Mouse (Mus musculus) MEL (cell line): ENCODE results near the gene Fkbp2. TPM values are rescaled to one million over a fixed set of nuclear protein-coding genes. Genes with fewer than 3 reads are reported as not detected.

Source experiments
- DNase-seq: peaks from one replicate; pipeline ENCODE4 v3.0.0; 2011; ENCODE audit warnings: low read depth, low spot score
- H3K27ac ChIP-seq: 2 replicates; pipeline ENCODE4 v1.5.1; 2012; ENCODE audit warnings: low read depth, mild to moderate bottlenecking, control low read depth, low read length, moderate library complexity; ENCODE audit not compliant: control insufficient read depth
- H3K27me3 ChIP-seq, 2 experiments: fragments of 150-350 bp in 1 of 2; sonication (generic) in 1 of 2; 2 replicates each; pipeline ENCODE4 v1.6.1; 2012; ENCODE audit warnings: low read length in 2 of 2, mild to moderate bottlenecking in 2 of 2, improper control_type of control experiment in 1 of 2, moderate library complexity in 1 of 2; ENCODE audit not compliant: insufficient read depth in 2 of 2, control insufficient read depth in 1 of 2
- H3K36me3 ChIP-seq, 2 experiments: 2 replicates each; pipeline ENCODE4 v1.6.1; 2012 to 2014; ENCODE audit warnings: low read length in 2 of 2, improper control_type of control experiment in 1 of 2, inconsistent platforms in 1 of 2, mild to moderate bottlenecking in 1 of 2; ENCODE audit not compliant: insufficient read depth in 2 of 2, control insufficient read depth in 1 of 2
- H3K4me1 ChIP-seq, 2 experiments: fragments of 150-350 bp in 1 of 2; sonication (generic) in 1 of 2; 2 replicates each; pipeline ENCODE4 v1.6.1; 2012; ENCODE audit warnings: low read length in 2 of 2, improper control_type of control experiment in 1 of 2, mild to moderate bottlenecking in 1 of 2; ENCODE audit not compliant: insufficient read depth in 2 of 2, control insufficient read depth in 1 of 2
- H3K4me3 ChIP-seq, 2 experiments: fragments of 150-350 bp in 1 of 2; sonication (generic) in 1 of 2; 2 replicates each; pipeline ENCODE4 v1.5.1; 2012; ENCODE audit warnings: low read depth in 2 of 2, low read length in 2 of 2, mild to moderate bottlenecking in 2 of 2, moderate library complexity in 2 of 2, control low read depth in 1 of 2, improper control_type of control experiment in 1 of 2; ENCODE audit not compliant: control insufficient read depth in 1 of 2, insufficient read depth in 1 of 2
- H3K79me2 ChIP-seq: 2 replicates; pipeline ENCODE4 v1.6.1; 2012; ENCODE audit warnings: mild to moderate bottlenecking, low read length, moderate library complexity; ENCODE audit not compliant: control insufficient read depth, poor library complexity, insufficient read depth
- H3K9ac ChIP-seq: 2 replicates; pipeline ENCODE4 v1.6.1; 2012; ENCODE audit warnings: low read depth, mild to moderate bottlenecking, control low read depth, low read length, moderate library complexity; ENCODE audit not compliant: control insufficient read depth, poor library complexity, severe bottlenecking
- H3K9me3 ChIP-seq: fragments of 150-350 bp; sonication (generic); replicated peaks from 2 replicates; pipeline ENCODE4 v1.6.1; 2012; ENCODE audit warnings: mild to moderate bottlenecking, low read length, improper control_type of control experiment, moderate library complexity; ENCODE audit not compliant: insufficient read depth
- CTCF ChIP-seq, 3 experiments: IDR thresholded peaks in 2 of 3; conservative IDR thresholded peaks in 1 of 3; 2 replicates each; pipeline ENCODE4 v1.5.1; 2011 to 2012; ENCODE audit warnings: low read length in 3 of 3, low read depth in 2 of 3, mild to moderate bottlenecking in 2 of 3, improper control_type of control experiment in 1 of 3, inconsistent platforms in 1 of 3, mixed read lengths in 1 of 3, moderate library complexity in 1 of 3; ENCODE audit not compliant: control insufficient read depth in 1 of 3, insufficient read depth in 1 of 3, poor library complexity in 1 of 3, severe bottlenecking in 1 of 3
- ELF1 ChIP-seq: IDR thresholded peaks from 2 replicates; pipeline ENCODE4 v1.6.1; 2014; ENCODE audit warnings: low read depth, mild to moderate bottlenecking, inconsistent platforms, low read length, improper control_type of control experiment, moderate library complexity
- EP300 ChIP-seq, 2 experiments: IDR thresholded peaks; 2 replicates each; pipeline ENCODE4 v1.6.1; 2011; ENCODE audit warnings: improper control_type of control experiment in 2 of 2, low read length in 2 of 2, low read depth in 1 of 2, mild to moderate bottlenecking in 1 of 2
- GABPA ChIP-seq: IDR thresholded peaks from 2 replicates; pipeline ENCODE4 v1.6.1; 2012; ENCODE audit warnings: low read depth, mild to moderate bottlenecking, inconsistent platforms, low read length, improper control_type of control experiment, moderate library complexity
- HCFC1 ChIP-seq: IDR thresholded peaks from 2 replicates; pipeline ENCODE4 v1.6.1; 2012; ENCODE audit warnings: low read depth, mild to moderate bottlenecking, inconsistent platforms, low read length, improper control_type of control experiment, moderate library complexity
- JUND ChIP-seq: IDR thresholded peaks from 2 replicates; pipeline ENCODE4 v1.6.1; 2011; ENCODE audit warnings: low read depth, mild to moderate bottlenecking, improper control_type of control experiment, low read length
- MAFK ChIP-seq: IDR thresholded peaks from 2 replicates; pipeline ENCODE4 v1.6.1; 2011; ENCODE audit warnings: low read depth, mild to moderate bottlenecking, low read length, improper control_type of control experiment, borderline replicate concordance
- MAX ChIP-seq: IDR thresholded peaks from 2 replicates; pipeline ENCODE4 v1.6.1; 2011; ENCODE audit warnings: low read length, improper control_type of control experiment
- MYB ChIP-seq: IDR thresholded peaks from 2 replicates; pipeline ENCODE4 v1.6.1; 2011; ENCODE audit warnings: mild to moderate bottlenecking, low read depth, low read length, improper control_type of control experiment
- MYC ChIP-seq: IDR thresholded peaks from 2 replicates; pipeline ENCODE4 v1.6.1; 2011; ENCODE audit warnings: low read depth, mild to moderate bottlenecking, low read length, improper control_type of control experiment, moderate library complexity
- NELFE ChIP-seq: IDR thresholded peaks from 2 replicates; pipeline ENCODE4 v1.6.1; 2011; ENCODE audit warnings: low read depth, low read length, improper control_type of control experiment
- NRF1 ChIP-seq: IDR thresholded peaks from 2 replicates; pipeline ENCODE4 v1.6.1; 2014; ENCODE audit warnings: low read depth, mild to moderate bottlenecking, inconsistent platforms, low read length, improper control_type of control experiment, moderate library complexity; ENCODE audit not compliant: poor library complexity, insufficient read depth, severe bottlenecking
- POLR2A ChIP-seq, 2 experiments: IDR thresholded peaks; 2 replicates each; pipeline ENCODE4 v1.6.1; 2011 to 2012; ENCODE audit warnings: low read length in 2 of 2, mild to moderate bottlenecking in 2 of 2, control low read depth in 1 of 2, improper control_type of control experiment in 1 of 2, low read depth in 1 of 2, moderate library complexity in 1 of 2; ENCODE audit not compliant: control insufficient read depth in 1 of 2, insufficient read depth in 1 of 2, poor library complexity in 1 of 2
- POLR2AphosphoS5 ChIP-seq: IDR thresholded peaks from 2 replicates; pipeline ENCODE4 v1.6.1; 2012; ENCODE audit warnings: low read depth, borderline replicate concordance, mild to moderate bottlenecking, inconsistent platforms, low read length, moderate library complexity, mixed read lengths
- RAD21 ChIP-seq: IDR thresholded peaks from 2 replicates; pipeline ENCODE4 v1.6.1; 2011; ENCODE audit warnings: mild to moderate bottlenecking, low read depth, low read length, improper control_type of control experiment
- SMC3 ChIP-seq: IDR thresholded peaks from 2 replicates; pipeline ENCODE4 v1.6.1; 2011; ENCODE audit warnings: low read depth, low read length, improper control_type of control experiment
- TAL1 ChIP-seq: IDR thresholded peaks from 2 replicates; pipeline ENCODE4 v1.6.1; 2012; ENCODE audit warnings: mild to moderate bottlenecking, inconsistent platforms, low read length, moderate library complexity, mixed read lengths
- TBP ChIP-seq: IDR thresholded peaks from 2 replicates; pipeline ENCODE4 v1.8.0; 2011; ENCODE audit warnings: low read depth, low read length, improper control_type of control experiment
- UBTF ChIP-seq: IDR thresholded peaks from 2 replicates; pipeline ENCODE4 v1.6.1; 2012; ENCODE audit warnings: low read depth, mild to moderate bottlenecking, inconsistent platforms, low read length, improper control_type of control experiment, moderate library complexity, borderline replicate concordance; ENCODE audit not compliant: insufficient read depth
- USF2 ChIP-seq, 2 experiments: IDR thresholded peaks; 2 replicates each; pipeline ENCODE4 v1.6.1; 2011 to 2012; ENCODE audit warnings: improper control_type of control experiment in 2 of 2, low read length in 2 of 2, borderline replicate concordance in 1 of 2, inconsistent platforms in 1 of 2, low read depth in 1 of 2, mild to moderate bottlenecking in 1 of 2; ENCODE audit not compliant: insufficient read depth in 1 of 2
- ZC3H11A ChIP-seq: IDR thresholded peaks from 2 replicates; pipeline ENCODE4 v1.6.1; 2012; ENCODE audit warnings: low read depth, mild to moderate bottlenecking, inconsistent platforms, low read length, improper control_type of control experiment
- ZKSCAN1 ChIP-seq: IDR thresholded peaks from 2 replicates; pipeline ENCODE4 v1.6.1; 2012; ENCODE audit warnings: low read depth, mild to moderate bottlenecking, inconsistent platforms, low read length, improper control_type of control experiment, moderate library complexity
- ZNF384 ChIP-seq: IDR thresholded peaks from 2 replicates; pipeline ENCODE4 v1.6.1; 2012; ENCODE audit warnings: low read depth, mild to moderate bottlenecking, inconsistent platforms, low read length, improper control_type of control experiment
- polyA plus RNA-seq, 2 experiments: library from polyadenylated mRNA; stranded (reverse) in 1 of 2; unstranded in 1 of 2; fragments of >175 nt in 1 of 2; fragments of >200 nt in 1 of 2; gene quantifications; 2 replicates each; pipeline versions ENCODE4 v1.2.1 to v1.2.4; 2012; ENCODE audit warnings: low replicate concordance in 2 of 2, low read depth in 1 of 2; ENCODE audit not compliant: insufficient read length in 2 of 2, insufficient read depth in 1 of 2, missing spikeins in 1 of 2
- total RNA-seq: library from RNA; depleted of rRNA; stranded (reverse); fragments of 300-350 nt; gene quantifications from 2 replicates; pipeline ENCODE4 v1.2.3, GENCODE M21; 2012

Gene Fkbp2
- total and polyA plus RNA-seq, 3 experiments: 53.9 to 167 TPM; not detected in 1

GRCm38 (mm10) chr19:6995255-6995991 is 15.1 kb upstream of the Fkbp2 start (continued):
- no peak for TF ChIP-seq RAD21
- TF ChIP-seq ZKSCAN1: no peak

GRCm38 (mm10) chr19:6994489-6994888 is 14.2 kb upstream of the Fkbp2 start:
- H3K9me3 ChIP-seq: no peaks in the 10 kb centered on the region
- peaks cover 4% of the 10 kb centered on the region; the same call in 1 of the 2 replicates for H3K79me2 ChIP-seq
- H3K4me1 ChIP-seq: peaks cover 2 to 22% of the 10 kb centered on the region in 2 experiments; a peak in 3 of 4 replicates
- DNase-seq: no peak
- H3K27ac ChIP-seq: no peak overlapping the region
- no peak for TF ChIP-seq MAX
- no peak for TF ChIP-seq UBTF
- no peak for TF ChIP-seq JUND
- no peak for TF ChIP-seq ELF1
- TF ChIP-seq MYC: no peak
- no peak for TF ChIP-seq USF2 (IDR thresholded peaks at IDR 0.05; ENCODE audit: borderline replicate concordance in 1 of 2, insufficient read depth in 1 of 2, low read depth in 1 of 2, low read length in 2 of 2)
- no peak for TF ChIP-seq ZNF384
- TF ChIP-seq HCFC1: no peak
- no peak for TF ChIP-seq ZC3H11A
- TF ChIP-seq MAFK: no peak
- TF ChIP-seq GABPA: no peak
- H3K36me3 ChIP-seq: 0 out of 4 replicates have a peak, but pooled peaks cover 0 to 2% of the 10 kb centered on the region in 2 experiments
- peak overlapping the region in 1 of 2 experiments; percentile 63; a peak in 1 of 4 replicates for H3K4me3 ChIP-seq
- H3K9ac ChIP-seq: peak overlapping the region; percentile 69
- H3K27me3 ChIP-seq: no peaks in the 10 kb centered on the region

- no peak for DNase-seq
Observed at GRCm38 (mm10) chr19:6994002-6994401, 13.7 kb upstream of the Fkbp2 start.

More at GRCm38 (mm10) chr19:6994002-6994401, 13.7 kb upstream of the Fkbp2 start:
- Histone ChIP-seq H3K79me2 (peaks cover 4% of the 10 kb centered on the region; the same call in 1 of the 2 replicates), H3K27me3 (no peaks in the 10 kb centered on the region)
- no peak for TF ChIP-seq NELFE
- no peak for TF ChIP-seq SMC3
- no peak for TF ChIP-seq HCFC1
- TF ChIP-seq EP300 (IDR thresholded peaks at IDR 0.05; ENCODE audit: low read depth in 1 of 2, low read length in 2 of 2): no peak
- TF ChIP-seq MYB: no peak
- TF ChIP-seq CTCF (IDR thresholded peaks at IDR 0.05 in 2 of 3, conservative IDR thresholded peaks at IDR 0.05 in 1 of 3; ENCODE audit: control insufficient read depth in 1 of 3, insufficient read depth in 1 of 3, low read depth in 2 of 3, low read length in 3 of 3, poor library complexity in 1 of 3, severe bottlenecking in 1 of 3): no peak
- TF ChIP-seq TBP: no peak
- no peak for TF ChIP-seq NRF1
- TF ChIP-seq POLR2AphosphoS5: no peak
- no peak for TF ChIP-seq POLR2A (IDR thresholded peaks at IDR 0.05; ENCODE audit: control insufficient read depth in 1 of 2, insufficient read depth in 1 of 2, low read depth in 1 of 2, low read length in 2 of 2, poor library complexity in 1 of 2)
- TF ChIP-seq ZKSCAN1: no peak
- TF ChIP-seq UBTF: no peak
- TF ChIP-seq TAL1: no peak
- TF ChIP-seq, all 39 proteins: peak for 0
- H3K27ac ChIP-seq: no peak overlapping the region
- no peak overlapping the region for H3K4me3 ChIP-seq
- peaks cover 2 to 22% of the 10 kb centered on the region in 2 experiments; a peak in 3 of 4 replicates for H3K4me1 ChIP-seq
- H3K9me3 ChIP-seq: no peaks in the 10 kb centered on the region
- no peak overlapping the region for H3K9ac ChIP-seq
- 0 out of 4 replicates have a peak, but pooled peaks cover 0 to 2% of the 10 kb centered on the region in 2 experiments for H3K36me3 ChIP-seq
